Mouse (Mus musculus): Measurements from ENCODE around the gene Katnal1.
A peak's percentile ranks its signal among the peaks of the same experiment; 100 is the strongest.

Katnal1 gene

DNA sequence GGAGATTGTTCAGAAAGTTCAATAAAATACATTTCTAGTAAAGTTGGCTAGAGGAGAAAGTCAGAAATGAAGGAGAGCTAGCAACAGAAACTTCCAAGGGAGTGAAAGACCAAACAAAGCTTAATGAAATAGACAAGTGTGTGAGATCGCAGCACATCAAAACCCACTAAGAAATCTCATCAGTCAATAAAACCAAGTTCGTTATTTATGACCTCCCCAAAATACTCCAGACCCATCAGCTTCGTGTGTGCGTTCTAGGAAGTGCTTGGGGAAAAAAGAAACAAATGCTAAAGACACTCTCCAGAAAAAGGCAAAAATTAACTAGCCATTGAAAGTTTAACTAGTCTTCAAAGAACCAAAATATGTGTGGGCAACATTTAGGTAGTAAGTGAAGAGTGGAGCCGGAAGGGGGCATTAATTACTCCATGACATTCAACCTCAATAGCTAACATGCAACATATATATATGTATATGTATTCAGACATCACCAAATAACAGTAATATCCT is 1.4 kb downstream of the Katnal1 start:
- DNase-seq (ENCODE audit: extremely low spot score, low spot score), result no peak

DNA sequence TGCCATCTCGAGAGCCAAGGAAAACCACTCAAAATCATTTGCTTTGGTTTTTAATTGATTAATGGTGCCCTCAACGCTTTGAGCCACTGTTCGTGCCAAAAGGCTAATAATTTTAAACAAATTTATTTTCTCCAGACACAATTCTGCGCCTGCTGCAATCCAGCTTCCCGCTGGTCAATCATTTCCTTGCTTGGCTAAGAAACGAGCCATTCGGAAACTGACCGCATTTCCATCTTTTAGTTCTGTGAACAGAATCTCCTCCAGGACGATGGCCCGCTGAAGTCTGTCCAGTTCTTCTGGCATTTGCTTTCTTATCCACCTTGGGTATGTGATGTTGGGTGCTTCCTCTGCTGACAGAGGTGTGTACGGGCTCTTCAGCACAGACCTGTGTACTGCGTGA is 4.5 kb downstream of the Katnal1 start:
- DNase-seq (ENCODE audit: extremely low spot score, low spot score), result no peak

DNA sequence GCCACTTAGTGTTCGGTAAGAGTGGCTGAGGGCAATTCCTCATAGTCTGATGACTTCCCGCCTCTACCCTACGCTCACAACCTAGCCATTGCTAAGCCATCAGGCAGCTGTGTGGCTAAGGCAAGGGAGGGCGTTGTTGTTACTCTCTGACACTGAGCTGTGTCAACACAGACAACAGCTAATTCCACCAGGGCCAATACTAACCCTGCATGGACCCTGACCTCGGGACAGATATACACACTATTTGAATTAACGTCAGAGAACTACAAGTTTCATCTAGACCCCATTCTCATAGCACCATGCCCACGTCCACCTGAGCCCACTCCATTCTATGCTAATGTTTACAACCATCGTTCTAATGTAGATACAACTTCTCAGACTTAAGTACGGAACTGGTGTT is 5.1 kb downstream of the Katnal1 start:
- no peak for DNase-seq (ENCODE audit: extremely low spot score, low spot score)

- no peak for DNase-seq (ENCODE audit: extremely low spot score, low spot score)
Observed at GRCm38 (mm10) chr5:148923408-148923807, 5.7 kb downstream of the Katnal1 start.

DNA sequence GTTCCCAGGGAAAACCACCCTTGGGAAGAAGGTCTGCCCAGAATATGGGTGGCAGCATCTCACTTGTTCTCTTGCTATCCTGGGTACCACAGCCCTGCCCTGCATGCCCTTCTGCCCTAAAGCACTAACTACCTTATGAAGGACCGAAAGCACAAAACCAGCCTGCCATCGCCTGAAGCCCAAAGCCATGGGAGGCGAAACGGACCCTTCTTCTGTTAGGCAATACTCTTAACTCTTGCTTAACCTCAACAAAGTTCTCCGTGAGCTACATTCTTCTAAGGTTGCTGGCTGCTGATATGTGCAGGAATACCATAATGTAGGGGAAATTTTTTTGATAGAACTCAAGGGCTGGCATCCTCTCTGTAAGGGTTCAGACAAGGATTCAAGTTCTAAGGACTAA is 6.3 kb downstream of the Katnal1 start:
- no peak for DNase-seq (ENCODE audit: extremely low spot score, low spot score)

DNA sequence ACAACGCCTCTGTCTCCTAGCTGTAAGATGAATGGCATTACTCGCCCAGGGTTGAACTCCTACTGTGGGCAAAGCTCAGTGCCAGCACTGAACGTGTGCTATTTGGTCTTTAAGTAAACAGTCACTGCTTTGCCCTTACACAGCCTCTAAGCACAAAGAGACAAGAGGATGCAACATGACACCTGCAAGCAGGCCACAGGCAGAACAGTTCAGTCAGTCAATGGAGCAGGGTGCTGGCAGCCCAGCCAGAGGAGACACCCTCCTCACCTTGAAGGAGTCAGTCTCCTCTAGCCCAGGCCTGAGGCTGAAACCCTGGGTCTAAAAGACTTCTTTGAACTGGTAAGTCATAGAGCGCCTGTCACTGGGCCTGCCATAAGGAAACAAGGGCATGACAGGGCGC is 11.1 kb downstream of the Katnal1 start:
- DNase-seq (ENCODE audit: extremely low spot score, low spot score), result no peak

DNA sequence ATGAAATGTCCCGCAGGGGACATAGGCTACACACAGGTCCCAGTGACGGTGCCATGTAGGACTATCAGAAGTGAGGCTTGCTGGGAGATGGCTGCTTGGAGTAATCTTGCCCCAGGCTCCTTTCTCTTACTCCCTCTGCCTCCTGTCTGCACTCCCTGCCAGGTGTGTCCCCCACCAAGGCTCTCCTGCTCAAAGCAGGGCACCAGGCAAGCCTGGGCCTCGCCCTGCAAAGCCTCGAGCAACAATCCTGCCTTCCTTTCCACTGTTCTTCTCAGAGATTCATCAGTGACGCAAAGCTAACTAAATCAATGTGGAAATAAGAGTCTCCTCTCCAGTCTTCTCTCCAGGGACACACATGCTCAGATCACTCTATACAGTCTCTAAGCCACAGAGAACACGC is 12.3 kb downstream of the Katnal1 start:
- no peak for DNase-seq (ENCODE audit: extremely low spot score, low spot score)

- no peak for DNase-seq (ENCODE audit: extremely low spot score, low spot score)
Observed at GRCm38 (mm10) chr5:148912262-148912661, 16.9 kb downstream of the Katnal1 start.

- DNase-seq (ENCODE audit: extremely low spot score, low spot score), result no peak
Observed at GRCm38 (mm10) chr5:148910066-148910465, 19.1 kb downstream of the Katnal1 start.

DNA sequence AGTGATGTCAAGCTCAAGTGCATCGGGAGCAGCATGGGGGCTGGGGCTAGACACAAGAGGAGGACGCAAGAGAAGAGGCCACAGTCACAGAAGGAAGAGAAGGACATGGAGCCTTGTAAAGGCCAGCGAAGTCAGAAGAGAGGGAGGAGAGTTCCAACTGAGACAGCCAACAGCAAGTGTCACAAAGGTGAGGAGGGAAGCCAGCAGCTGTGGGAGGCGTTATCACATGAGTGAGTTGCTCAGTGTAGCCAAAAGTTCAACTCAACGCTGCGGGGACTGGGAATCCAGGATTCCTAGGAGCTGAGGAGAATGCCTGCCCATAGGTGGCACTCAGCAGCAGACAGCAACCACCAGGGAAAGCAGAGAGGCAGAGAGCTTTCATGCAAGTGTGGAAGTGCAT is 19.7 kb downstream of the Katnal1 start:
- peak; percentile 24 for DNase-seq (ENCODE audit: extremely low spot score, low spot score)

- DNase-seq (ENCODE audit: extremely low spot score, low spot score), result no peak
Observed at GRCm38 (mm10) chr5:148909057-148909395, 20.1 kb downstream of the Katnal1 start.

GRCm38 (mm10) chr5:148908191-148909056 is 20.7 kb downstream of the Katnal1 start:
- no peak for DNase-seq (ENCODE audit: extremely low spot score, low spot score)

- DNase-seq (ENCODE audit: extremely low spot score, low spot score), result no peak
Observed at GRCm38 (mm10) chr5:148906305-148906704, 22.8 kb downstream of the Katnal1 start.

DNA sequence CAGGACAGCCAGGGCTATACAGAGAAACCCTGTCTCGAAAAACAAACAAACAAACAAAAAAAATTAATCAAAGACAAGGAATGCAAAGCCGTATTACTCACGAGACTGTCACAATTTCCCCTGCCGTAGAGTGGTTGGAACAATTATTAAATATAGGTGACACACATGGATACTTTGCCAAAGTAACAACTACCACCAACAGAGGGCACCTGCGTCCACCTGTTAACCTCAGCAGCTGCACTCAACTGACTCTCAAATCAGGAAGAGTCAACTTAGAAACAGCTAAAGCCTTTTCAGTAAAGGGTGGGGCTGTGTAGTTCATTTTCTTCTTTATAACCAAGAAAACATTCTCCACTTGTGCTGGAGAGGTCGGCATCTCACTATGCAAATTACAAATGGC is 24.3 kb downstream of the Katnal1 start:
- DNase-seq (ENCODE audit: extremely low spot score, low spot score), result no peak

DNA sequence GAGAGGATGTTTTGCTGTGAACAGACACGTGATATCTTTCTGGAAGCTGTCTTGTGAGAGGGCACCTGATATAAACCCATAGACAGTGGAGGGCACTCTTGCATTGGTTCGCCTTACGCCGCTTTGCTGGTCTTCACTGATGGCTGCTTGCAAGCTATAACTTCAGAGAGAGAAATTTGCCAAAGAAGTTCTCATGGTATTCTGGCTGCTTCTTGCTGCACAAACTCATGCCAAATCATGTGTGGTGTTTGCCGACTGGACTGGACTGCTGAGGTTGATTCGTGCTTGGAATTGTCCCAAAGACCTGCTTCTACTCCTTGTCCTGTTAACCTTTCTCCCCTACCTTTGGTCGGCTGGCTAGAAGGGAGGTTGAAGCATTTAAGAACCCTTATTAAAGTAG is 29.8 kb downstream of the Katnal1 start:
- no peak for DNase-seq (ENCODE audit: extremely low spot score, low spot score)

- DNase-seq (ENCODE audit: extremely low spot score, low spot score), result no peak
Observed at GRCm38 (mm10) chr5:148897941-148898417, 31.1 kb downstream of the Katnal1 start.

DNA sequence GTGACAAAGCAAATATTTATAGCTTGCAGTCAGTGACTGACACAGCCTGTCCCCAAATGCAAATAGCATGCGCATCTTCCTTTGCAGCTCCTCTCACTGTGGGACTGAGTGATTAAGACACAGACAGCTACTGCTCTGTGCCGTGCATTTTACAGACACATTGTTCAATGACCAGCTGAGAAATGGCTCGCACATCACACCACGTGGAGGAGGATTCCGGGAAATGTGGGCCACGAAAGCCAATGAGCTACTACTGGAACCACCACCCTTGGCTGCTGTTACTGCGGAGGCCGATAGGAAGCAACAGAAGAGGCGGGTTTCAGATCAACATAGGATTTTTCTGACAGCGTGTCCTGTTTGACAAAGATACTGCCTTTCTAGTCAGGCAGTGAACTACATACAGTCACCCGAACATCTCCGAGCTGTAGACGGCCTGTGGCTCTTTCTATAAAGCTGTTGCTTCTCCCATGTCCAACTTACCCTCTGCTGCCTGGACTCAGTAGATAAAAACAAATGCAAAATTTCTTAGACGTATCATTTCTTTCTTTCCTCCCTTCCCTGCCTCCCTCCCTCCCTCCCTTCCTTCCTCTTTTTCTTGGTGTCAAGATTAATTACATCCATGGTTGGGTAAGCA is 31.9 kb downstream of the Katnal1 start:
- DNase-seq (ENCODE audit: extremely low spot score, low spot score), result no peak

DNA sequence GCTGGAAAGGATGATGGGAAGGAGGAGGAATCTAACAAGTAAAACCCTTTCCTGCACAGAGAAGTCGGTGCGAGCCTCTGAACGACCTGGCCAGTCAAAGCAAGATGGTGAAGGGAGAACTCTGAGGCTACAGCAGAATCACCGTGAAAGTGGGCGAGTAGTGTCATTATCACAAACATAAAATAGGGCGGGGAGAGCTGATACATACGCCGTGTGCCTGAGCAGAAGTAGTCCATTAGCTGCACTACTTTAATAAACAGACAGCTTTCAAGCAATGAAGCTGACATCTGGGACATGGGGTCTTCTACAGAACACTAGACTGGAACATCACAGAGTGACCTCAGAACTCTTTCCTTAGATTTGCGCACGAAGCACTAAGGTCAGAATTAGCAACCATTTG is 32.6 kb downstream of the Katnal1 start:
- no peak for DNase-seq (ENCODE audit: extremely low spot score, low spot score)

DNA sequence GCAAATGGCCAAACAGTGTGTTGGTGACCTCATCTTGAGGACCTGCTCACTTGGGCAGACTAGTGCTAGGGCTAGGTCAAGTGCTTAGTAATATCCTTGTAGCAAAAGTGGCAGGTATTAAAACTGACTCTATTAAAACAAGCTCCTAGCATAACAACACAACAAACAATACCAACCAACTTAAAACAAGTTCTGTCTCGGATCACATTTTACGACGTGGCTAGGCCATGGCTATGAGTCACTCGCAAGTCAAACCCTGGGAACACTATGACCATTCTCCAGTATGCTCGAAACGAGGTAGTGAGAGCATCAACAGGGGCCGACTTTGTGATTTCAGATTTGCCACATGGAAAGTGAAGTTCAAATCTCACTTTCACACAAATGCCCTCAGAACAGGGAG is 33.3 kb downstream of the Katnal1 start:
- no peak for DNase-seq (ENCODE audit: extremely low spot score, low spot score)

GRCm38 (mm10) chr5:148895034-148895433 is 34.1 kb downstream of the Katnal1 start:
- DNase-seq (ENCODE audit: extremely low spot score, low spot score), result no peak

DNA sequence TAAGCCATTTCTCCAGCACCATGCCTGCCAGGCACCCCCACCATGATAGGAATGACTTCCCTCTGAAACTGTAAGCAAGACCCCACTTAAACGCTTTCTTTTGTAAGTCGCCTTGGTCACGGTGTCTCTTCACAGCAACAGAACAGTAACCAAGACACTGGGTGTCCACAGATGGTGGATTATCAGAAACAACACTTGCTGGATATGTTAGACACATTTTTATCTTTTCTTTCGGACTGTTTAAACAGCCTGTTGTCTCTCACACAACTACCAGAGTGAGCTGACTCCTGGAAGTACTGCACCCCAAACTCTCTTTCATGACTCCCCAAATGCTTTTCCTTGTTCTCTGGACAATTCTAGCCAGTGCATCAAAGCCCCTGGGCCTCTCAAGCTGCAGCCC is 38.9 kb downstream of the Katnal1 start:
- DNase-seq (ENCODE audit: extremely low spot score, low spot score), result no peak

- DNase-seq (ENCODE audit: extremely low spot score, low spot score), result no peak
Observed at GRCm38 (mm10) chr5:148888032-148888431, 41.1 kb downstream of the Katnal1 start.
